Mouse (Mus musculus) erythroblast, embryonic 14.5 days (primary cell): ENCODE results near the gene Actn4.

Experiments
- GATA1 ChIP-seq: IDR thresholded peaks from 2 replicates; pipeline ENCODE4 v1.6.1; 2012; ENCODE audit warnings: low read length, inconsistent platforms, mixed read lengths
- TAL1 ChIP-seq: IDR thresholded peaks from 3 replicates; pipeline ENCODE4 v1.6.1; 2012; ENCODE audit warnings: low read length, inconsistent platforms, mixed read lengths

GRCm38 (mm10) chr7:28929381-28929780 lies 32.8 kb downstream of the Actn4 start:
- TF ChIP-seq GATA1 (no peak), TAL1 (no peak)
